In genomic region chr12:77083760-77084159, GRCm38 (mm10) we compare ENCODE assay signal across 24 mouse cellular contexts.
DNase-seq lines count a peak whose midpoint lies in the region; ATAC-seq and TF ChIP-seq lines count a peak whose summit lies in the region.
"Had no signal": no experiment of that assay in that cellular context is flagged by ENCODE, and none has a peak within 500 bp of the region (broad histone marks: within the 10 kb centered on the region; RNA-seq: fewer than 3 reads in every experiment).

No protein-coding gene starts in this region.

- no peak for TF ChIP-seq RAD21 in CH12.LX (IDR thresholded peaks at IDR 0.05; ENCODE audit: low read depth, low read length)

- peak; percentile 11; the same call in 1 of the 2 replicates for ATAC-seq in megakaryocyte-erythroid progenitor cell, adult 5-6 weeks (replicated peaks; ENCODE audit: low FRiP score, low TSS enrichment, poor library complexity, severe bottlenecking)
- ATAC-seq in activated CD4-positive, CD25-positive, alpha-beta regulatory T cell, adult 4 months = no peak
- ATAC-seq: CD4-positive, CD25-positive, alpha-beta regulatory T cell, adult 4 months; forebrain, embryonic 13.5 days; forebrain, embryonic 15.5 days; forebrain, postnatal 0 days; Patski had no signal

- no peak for TF ChIP-seq CTCF in CH12.LX (conservative IDR thresholded peaks at IDR 0.05 in 1 of 2, IDR thresholded peaks at IDR 0.05 in 1 of 2; ENCODE audit: low read depth in 2 of 2, low read length in 2 of 2)

- peaks cover 3 to 51% of the 10 kb centered on the region in 2 experiments for H3K4me1 ChIP-seq in CH12.LX (ENCODE audit: control insufficient read depth in 1 of 2, insufficient read depth in 2 of 2)
- H3K4me1 ChIP-seq: embryonic facial prominence, embryonic 10.5 days; embryonic facial prominence, embryonic 12.5 days; forebrain, embryonic 13.5 days; forebrain, embryonic 15.5 days had no signal

- H3K9me3 ChIP-seq in CH12.LX (replicated peaks; ENCODE audit: low read length) = no peaks in the 10 kb centered on the region
- H3K9me3 ChIP-seq: embryonic facial prominence, embryonic 10.5 days; embryonic facial prominence, embryonic 12.5 days; forebrain, embryonic 13.5 days; forebrain, embryonic 15.5 days had no signal

- DNase-seq in heart, adult 11 months = peak; percentile 49
- no peak for DNase-seq in heart, adult 8-10 months (ENCODE audit: low spot score)
- no peak for DNase-seq in CH12.LX (ENCODE audit: extremely low read depth)
- peak; percentile 37 for DNase-seq in induced T-regulatory cell, adult 2 months (ENCODE audit: low read depth)
- DNase-seq in cerebellum, postnatal 4 days (ENCODE audit: low spot score in 2 of 2) = no peak
- no peak for DNase-seq in cerebellum, postnatal 25 days
- DNase-seq: adrenal gland, adult 2 months; adrenal gland, postnatal 10 days; adrenal gland, postnatal 25 days; B cell, adult 2 months; cerebellum, adult 11-12 months; cerebellum, adult 2 months; cerebellum, adult 9-10 months; cerebellum, postnatal 10 days; cerebellum, postnatal 36 days; forebrain, postnatal 0 days had no signal

- H3K4me2 ChIP-seq in CH12.LX (ENCODE audit: insufficient read depth, low read depth, poor library complexity, severe bottlenecking) = no peak overlapping the region
- H3K4me2 ChIP-seq: embryonic facial prominence, embryonic 12.5 days; forebrain, embryonic 13.5 days; forebrain, embryonic 15.5 days had no signal

- H3K36me3 ChIP-seq in CH12.LX (replicated peaks in 1 of 2; ENCODE audit: control insufficient read depth in 1 of 2, insufficient read depth in 1 of 2, low read length in 1 of 2) = no peaks in the 10 kb centered on the region
- H3K36me3 ChIP-seq: embryonic facial prominence, embryonic 10.5 days; embryonic facial prominence, embryonic 12.5 days; forebrain, embryonic 15.5 days had no signal

- dilution Hi-C loops in CH12.LX (cut with MboI; ENCODE audit: extremely low pct_ligation_motif_present, extremely low pct_unique_long_range_greater_than_20kb, low sequenced_read_pairs) = no loop called here

- H3K27ac ChIP-seq in CH12.LX (ENCODE audit: insufficient read depth, low read depth) = no peak overlapping the region
- H3K27ac ChIP-seq: embryonic facial prominence, embryonic 10.5 days; embryonic facial prominence, embryonic 12.5 days; forebrain, embryonic 13.5 days; forebrain, embryonic 15.5 days had no signal

- H3K27me3 ChIP-seq in CH12.LX (replicated peaks) = no peaks in the 10 kb centered on the region
- H3K27me3 ChIP-seq: embryonic facial prominence, embryonic 12.5 days; forebrain, embryonic 13.5 days; forebrain, embryonic 15.5 days; Patski had no signal

- H3K4me3 ChIP-seq in CH12.LX (replicated peaks in 1 of 3; ENCODE audit: low read depth in 2 of 3, low read length in 2 of 3, poor library complexity in 1 of 3) = no peak overlapping the region
- H3K4me3 ChIP-seq: embryonic facial prominence, embryonic 10.5 days; embryonic facial prominence, embryonic 12.5 days; forebrain, embryonic 13.5 days; forebrain, embryonic 15.5 days had no signal

- no peaks in the 10 kb centered on the region for H3K79me2 ChIP-seq in CH12.LX (replicated peaks; ENCODE audit: control insufficient read depth, extremely low read depth, insufficient read depth, poor library complexity, severe bottlenecking)

- no peak for TF ChIP-seq POLR2A in CH12.LX (IDR thresholded peaks at IDR 0.05; ENCODE audit: low read depth, low read length)

- in situ Hi-C loops in CH12.LX (cut with MboI; ENCODE audit: low pct_ligation_motif_present, low pct_unique_long_range_greater_than_20kb, low sequenced_read_pairs) = no loop called here

- no peak for TF ChIP-seq EP300 in CH12.LX (IDR thresholded peaks at IDR 0.05; ENCODE audit: low read length)

- no peak overlapping the region for H3K9ac ChIP-seq in CH12.LX (ENCODE audit: insufficient read depth, low read depth)
- H3K9ac ChIP-seq: embryonic facial prominence, embryonic 12.5 days; forebrain, embryonic 13.5 days; forebrain, embryonic 15.5 days; forebrain, postnatal 0 days had no signal

TF ChIP-seq in CH12.LX, 34 proteins besides CTCF, POLR2A, EP300 and RAD21:
- TF ChIP-seq E2F4 (IDR thresholded peaks at IDR 0.05; ENCODE audit: insufficient replicate concordance, low read depth, low read length) (no peak), ZNF384 (IDR thresholded peaks at IDR 0.05; ENCODE audit: low read depth, low read length) (peak; percentile 77)

Comparison
In these comparisons a context has a peak if more than half of its experiments do, and no peak if none do; other contexts are left out.
1. DNase-seq: peak in heart, adult 11 months (single experiment) and induced T-regulatory cell, adult 2 months (single experiment); none in heart, adult 8-10 months (single experiment), CH12.LX (single experiment), cerebellum, postnatal 4 days (0 of 2) and cerebellum, postnatal 25 days (0 of 2).